Mouse (Mus musculus) cerebellum, postnatal 4 days (tissue): ENCODE results near the gene Cdca4.

Experiments used
- DNase-seq, 2 experiments: peaks; one replicate each; pipeline ENCODE4 v3.0.0; 2022; ENCODE audit warnings: low spot score in 2 of 2, mixed read lengths in 1 of 2

Cdca4 gene

DNA sequence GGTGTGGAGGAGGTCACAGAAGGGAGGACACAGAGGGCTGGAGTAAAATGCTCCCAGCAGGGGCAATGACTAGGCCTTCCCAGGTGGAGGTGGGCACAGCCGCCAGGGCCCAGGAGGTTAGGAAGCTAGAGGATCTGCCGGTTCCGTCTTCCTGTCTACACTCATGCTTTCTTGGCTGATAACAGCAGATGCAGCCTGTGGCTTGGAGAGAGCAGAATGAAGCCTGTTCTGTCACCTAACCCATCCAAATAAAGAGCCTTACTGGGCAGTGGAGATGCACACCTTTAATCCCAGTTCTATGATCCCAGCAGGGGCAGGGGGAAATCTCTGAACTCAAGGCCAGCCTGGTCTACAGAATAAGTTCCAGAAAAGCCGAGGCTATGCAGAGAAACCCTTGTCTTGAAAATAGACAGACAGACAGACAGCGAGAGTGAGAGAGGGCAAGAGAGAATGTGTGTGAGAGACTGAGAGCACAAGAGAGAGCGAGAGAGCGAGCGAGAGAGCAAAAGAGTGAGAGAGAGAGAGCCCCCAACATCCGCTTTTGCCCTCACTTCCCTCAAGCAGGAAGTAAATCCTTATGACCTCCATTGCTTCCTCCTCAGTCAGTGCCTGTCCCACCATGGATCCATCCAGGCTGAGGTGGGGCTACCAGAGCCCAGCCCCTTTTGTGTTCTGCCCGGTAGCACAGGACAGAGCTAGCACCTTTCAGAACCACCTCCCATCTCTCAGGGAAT is 29.8 kb downstream of the Cdca4 start:
- DNase-seq, result no peak

DNA sequence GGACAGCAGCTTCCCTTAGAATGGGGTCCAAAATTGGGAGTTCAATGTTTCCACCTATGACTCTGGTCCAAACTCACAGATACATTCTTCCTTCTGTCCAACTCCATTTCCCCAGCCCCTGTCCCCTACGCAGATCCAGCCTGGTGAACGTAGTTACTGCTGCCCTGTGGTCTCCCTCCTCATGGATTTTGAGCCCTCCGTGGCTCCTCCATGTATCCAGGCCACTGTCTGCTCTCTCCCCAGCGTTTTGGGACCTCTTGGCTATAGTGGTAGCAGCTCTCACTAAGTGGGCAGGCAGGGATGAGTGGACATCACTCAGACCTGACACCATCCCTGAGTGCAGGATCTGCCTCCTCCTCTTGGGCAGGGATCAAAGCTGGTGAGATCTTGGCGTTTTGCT is 30.5 kb downstream of the Cdca4 start:
- DNase-seq, result no peak

DNA sequence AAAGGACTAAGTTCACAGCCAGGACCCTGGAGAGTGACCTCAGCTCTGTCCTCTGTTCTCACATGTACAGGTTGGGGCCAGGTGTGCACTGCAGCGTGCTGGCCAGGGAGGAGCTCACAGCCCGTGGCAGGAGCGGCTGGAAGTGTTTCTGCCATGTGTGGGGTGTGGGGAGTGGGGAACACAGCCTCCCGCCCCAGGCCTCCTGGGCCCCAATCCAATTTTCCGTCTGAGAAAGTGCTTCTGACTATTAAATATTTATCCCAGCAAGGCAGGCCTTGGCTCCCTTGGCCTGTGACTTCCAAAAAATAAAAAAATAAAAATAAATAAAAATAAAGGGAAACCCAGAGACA is 30.9 kb downstream of the Cdca4 start:
- DNase-seq, result no peak

DNA sequence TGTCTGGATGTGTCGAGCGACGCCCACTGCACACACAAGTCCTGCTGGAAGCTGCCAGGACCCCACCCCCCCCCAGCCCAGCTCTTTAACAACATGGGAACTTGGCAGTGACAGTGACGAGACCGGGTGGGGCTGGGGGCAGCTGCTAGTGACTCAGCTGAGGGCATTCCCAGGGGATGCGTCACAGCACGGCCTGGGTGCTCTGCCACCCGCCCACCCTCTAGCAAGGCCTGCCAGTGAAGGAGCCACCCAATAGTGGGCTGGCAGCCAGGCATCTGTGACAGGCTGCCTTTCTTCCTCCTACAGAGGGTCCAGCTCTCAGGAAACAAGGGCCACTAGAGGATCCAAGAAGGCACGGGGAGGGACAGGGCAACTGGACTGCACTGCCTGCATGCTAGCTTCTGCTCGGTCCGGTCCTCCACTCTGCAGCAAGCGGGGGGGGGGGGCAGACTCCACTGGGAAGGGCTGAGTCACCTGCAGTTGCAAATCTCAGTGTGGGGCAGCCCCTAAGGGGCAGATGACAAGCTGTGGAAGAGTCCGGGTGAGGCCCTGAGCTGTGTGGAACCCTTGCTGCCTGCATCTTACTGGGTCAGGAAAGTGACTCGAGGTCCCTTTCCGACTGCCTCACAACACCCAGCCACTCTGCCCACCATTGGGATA is 31.4 kb downstream of the Cdca4 start:
- no peak for DNase-seq

- DNase-seq, result no peak
Observed at GRCm38 (mm10) chr12:112796551-112797510, 32.4 kb downstream of the Cdca4 start.

DNA sequence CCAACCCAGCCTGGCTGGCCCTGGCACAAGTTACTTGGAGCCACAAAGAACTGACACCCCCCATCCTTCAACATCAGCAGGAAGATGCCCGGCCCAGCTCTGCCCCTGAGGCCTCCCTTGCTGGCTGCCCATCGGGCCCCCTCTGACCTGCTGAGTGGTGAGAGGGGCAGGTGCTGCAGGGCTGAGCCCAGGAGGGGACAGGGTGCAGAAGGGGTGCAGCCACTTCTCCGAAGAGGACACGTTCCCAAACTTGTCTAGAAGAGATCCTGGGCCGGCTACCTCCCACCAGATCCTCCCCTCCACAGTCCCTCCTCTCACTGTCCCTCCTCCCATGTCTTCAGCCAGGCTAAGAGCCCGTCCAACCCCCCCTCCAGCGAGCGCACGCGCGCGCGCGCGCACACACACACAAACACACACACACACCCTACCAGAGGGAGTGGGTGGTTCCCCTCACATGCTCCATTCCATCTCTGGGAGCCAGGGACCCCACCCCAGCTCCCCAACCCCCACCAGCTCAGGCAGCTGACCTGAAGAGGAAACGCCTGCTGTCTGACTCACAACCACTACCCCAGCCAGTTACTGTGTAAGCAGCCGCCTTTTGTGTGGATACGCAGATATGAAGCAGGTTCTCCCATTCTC is 33.6 kb downstream of the Cdca4 start:
- no peak for DNase-seq

DNA sequence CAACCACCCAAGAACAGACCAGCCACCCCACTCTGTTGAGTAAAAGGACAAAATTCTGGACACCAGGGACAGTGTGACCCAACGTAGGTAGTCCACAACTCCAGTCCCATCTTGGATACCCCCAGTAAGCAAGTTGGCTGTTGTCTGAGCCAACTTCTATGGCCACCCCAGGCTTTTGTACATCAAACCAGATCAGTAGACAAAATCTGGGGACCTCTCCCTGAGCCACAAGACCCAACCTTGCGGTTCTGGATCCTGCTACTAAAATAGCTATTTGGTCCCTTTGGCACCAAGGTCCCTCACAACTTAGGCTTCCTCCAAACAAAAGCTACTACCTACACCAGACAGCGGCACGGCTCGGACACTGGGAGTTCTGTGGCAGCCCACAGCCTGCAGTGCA is 34.2 kb downstream of the Cdca4 start:
- DNase-seq, result no peak

- no peak for DNase-seq
Observed at GRCm38 (mm10) chr12:112794356-112794816, 34.8 kb downstream of the Cdca4 start.

DNA sequence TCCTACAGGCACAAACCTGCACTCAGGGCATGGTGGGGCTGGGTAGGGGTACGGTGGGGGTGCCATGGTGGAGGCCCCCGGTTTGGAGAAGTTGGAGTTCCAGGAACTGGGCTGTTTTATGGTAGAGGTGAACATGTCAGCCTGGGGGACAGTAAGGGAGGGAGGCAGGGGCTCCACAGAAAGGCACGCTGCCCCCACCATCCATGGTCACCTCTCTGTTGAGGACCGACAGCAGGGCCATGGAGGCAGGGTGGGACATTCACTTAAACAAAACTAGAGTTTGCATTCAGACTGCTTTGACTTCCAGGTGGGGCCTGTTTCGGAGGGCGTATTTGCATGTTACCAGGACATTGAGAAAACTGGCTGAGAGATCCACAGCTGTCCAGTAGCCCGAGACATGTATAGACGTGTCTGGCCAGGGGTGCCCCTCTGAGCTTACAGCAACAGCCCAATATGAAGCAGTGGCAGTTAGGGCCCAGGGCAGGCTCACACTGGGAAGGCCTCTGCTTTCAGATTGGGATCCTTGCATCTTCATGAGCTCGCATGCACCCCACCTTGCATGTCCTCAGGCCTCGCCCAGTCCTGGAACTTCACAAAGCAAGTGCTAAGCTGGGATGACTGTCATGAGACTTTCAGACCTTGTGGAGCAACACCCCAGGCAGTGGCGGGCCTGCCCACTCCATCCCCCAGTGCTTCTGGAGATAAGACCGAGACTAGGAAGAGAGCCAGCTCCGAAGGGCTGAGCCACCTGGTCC is 35.4 kb downstream of the Cdca4 start:
- no peak for DNase-seq

DNA sequence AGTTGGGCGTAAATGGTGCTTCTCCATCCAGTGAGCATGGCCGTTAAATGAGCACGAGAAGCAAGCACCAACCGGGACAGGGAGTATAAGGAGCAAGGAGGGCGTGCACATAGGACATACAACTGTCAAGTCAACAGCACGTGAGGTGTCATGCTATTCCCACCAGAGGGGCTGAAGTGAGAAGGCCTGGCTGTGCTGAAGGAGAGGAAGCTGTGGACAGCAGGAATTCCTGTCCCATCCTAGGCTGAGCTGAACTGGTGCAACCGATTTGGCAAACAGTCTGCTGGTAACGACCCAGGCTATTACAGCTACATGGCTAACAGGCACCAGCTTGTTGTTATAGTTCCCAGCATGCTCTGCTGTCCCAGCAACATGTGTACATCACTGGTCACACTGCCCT is 38.2 kb downstream of the Cdca4 start:
- DNase-seq, result no peak

DNA sequence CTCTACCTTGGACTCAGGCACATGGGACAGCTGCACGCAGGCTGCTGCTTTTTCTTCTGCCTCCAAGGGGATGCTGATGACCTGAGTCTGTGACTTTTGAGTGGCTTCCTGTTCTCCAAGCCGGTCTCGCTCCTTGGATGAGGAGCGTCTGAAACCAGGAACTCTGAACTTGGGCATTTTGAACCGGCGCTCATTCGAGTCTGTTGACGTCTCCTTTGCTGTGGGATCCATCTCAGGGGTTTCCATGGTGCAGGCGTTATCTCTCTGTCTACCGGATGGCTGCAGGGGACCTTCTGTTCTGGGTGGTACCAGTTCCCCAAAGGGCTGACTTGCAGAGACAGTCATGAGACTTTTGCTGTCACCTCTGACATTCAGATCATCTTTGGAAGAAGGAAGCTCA is 54.7 kb downstream of the Cdca4 start:
- no peak for DNase-seq

DNA sequence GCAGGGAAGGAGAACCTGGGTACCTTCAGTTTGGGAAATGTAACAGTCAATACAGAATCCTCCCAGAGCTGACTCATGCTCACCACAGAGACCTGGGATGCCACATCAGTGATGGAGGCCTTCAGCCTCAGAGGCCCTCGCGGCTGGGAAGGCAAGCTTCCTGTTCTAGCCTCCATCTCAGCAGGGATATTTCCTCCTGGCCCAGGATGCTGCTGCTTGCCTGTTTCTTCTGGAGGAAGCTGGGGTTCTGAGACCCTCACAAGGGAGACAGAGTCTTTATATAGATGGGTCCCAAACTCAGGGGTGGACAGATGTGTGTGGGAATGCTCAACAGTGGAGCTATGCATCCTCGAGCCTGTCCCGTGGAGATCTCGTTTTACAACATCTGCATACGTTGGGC is 55.2 kb downstream of the Cdca4 start:
- no peak for DNase-seq

DNA sequence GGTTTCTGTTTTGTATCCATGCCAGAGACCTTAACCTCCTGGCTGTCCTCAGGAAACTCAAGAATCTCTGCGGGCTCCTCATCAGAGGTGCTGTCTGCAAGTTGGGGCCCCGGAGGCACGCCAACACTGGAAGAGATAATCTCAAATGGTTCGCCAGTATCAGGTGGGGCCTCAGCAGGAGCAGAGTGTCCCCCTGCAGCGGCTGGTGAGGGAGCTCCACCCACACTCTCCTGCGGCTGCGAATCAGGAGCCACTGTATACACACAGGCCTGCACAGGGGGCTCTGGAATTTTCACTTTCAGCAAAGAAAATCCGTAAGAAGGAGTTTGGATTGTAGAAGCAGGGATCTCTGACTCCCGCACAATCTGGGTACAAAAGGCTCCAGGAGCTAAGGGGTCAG is 55.9 kb downstream of the Cdca4 start:
- DNase-seq, result no peak

- DNase-seq, result no peak
Observed at GRCm38 (mm10) chr12:112772306-112772705, 56.9 kb downstream of the Cdca4 start.

DNA sequence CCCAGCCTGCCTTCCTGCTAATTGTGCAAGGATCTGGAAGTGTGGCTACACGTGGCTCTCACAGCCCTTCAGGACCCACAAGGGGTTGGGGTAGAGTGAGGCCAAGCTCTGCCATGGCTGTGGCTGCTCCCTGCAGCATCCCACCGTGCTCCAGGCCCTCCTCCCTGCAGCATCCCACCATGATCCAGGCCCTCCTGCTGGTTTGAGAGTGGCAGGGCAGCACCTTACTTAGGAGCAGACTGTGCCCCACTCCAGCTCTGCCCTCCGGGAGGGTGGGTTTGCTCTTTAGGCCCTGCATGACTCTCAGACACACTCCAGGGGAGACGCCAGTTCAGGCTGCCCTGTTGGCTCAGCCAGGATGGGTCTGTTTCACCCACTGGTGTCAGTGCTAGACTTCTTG is 58.8 kb downstream of the Cdca4 start:
- DNase-seq, result no peak
